Mouse (Mus musculus): ENCODE data around the gene Nhsl1. TPM values are rescaled to one million over a fixed set of nuclear protein-coding genes. Genes with fewer than 3 reads are reported as not detected.

The Nhsl1 gene
- polyA plus RNA-seq, 1 experiment from 2014 or later = 15.5 TPM

- Histone ChIP-seq H3K4me2 (no peak overlapping the region), H3K4me3 (no peak overlapping the region), H3K9ac (no peak overlapping the region), H3K9me3 (replicated peaks) (no peaks in the 10 kb centered on the region), H3K4me1 (replicated peaks) (peaks cover 16% of the 10 kb centered on the region), H3K36me3 (peaks cover 40% of the 10 kb centered on the region), H3K27me3 (replicated peaks) (no peaks in the 10 kb centered on the region), H3K27ac (ENCODE audit: poor library complexity, severe bottlenecking) (no peak overlapping the region)
- ATAC-seq (ENCODE audit: insufficient number of reproducible peaks, low FRiP score) = no peak
- 78% methylated on average over 2 of the region's 2 CpGs for WGBS
These were observed 203.8 kb downstream of the Nhsl1 start for GRCm38 (mm10) chr10:18522556-18522955.

- Histone ChIP-seq H3K36me3 (peaks cover 34% of the 10 kb centered on the region), H3K9ac (no peak overlapping the region), H3K4me2 (no peak overlapping the region), H3K4me1 (replicated peaks) (peaks cover 17% of the 10 kb centered on the region), H3K9me3 (replicated peaks) (no peaks in the 10 kb centered on the region), H3K4me3 (no peak overlapping the region), H3K27ac (ENCODE audit: poor library complexity, severe bottlenecking) (no peak overlapping the region), H3K27me3 (replicated peaks) (no peaks in the 10 kb centered on the region)
- WGBS = 74% methylated on average over 15 of the region's 15 CpGs
- ATAC-seq (ENCODE audit: insufficient number of reproducible peaks, low FRiP score) = no peak
These were observed 206.5 kb downstream of the Nhsl1 start for GRCm38 (mm10) chr10:18525311-18525710.

- Histone ChIP-seq H3K4me1 (replicated peaks) (peaks cover 17% of the 10 kb centered on the region), H3K4me3 (no peak overlapping the region), H3K27ac (ENCODE audit: poor library complexity, severe bottlenecking) (no peak overlapping the region), H3K27me3 (replicated peaks) (no peaks in the 10 kb centered on the region), H3K9me3 (replicated peaks) (no peaks in the 10 kb centered on the region), H3K4me2 (no peak overlapping the region), H3K36me3 (peaks cover 34% of the 10 kb centered on the region), H3K9ac (peak overlapping the region; percentile 6; the same call in 1 of the 2 replicates)
- WGBS = 52% methylated on average over 9 of the region's 9 CpGs
- ATAC-seq (ENCODE audit: insufficient number of reproducible peaks, low FRiP score) = no peak
These were observed 206.9 kb downstream of the Nhsl1 start for GRCm38 (mm10) chr10:18525726-18526125.

- Histone ChIP-seq H3K27ac (ENCODE audit: poor library complexity, severe bottlenecking) (no peak overlapping the region), H3K36me3 (peaks cover 36% of the 10 kb centered on the region), H3K27me3 (replicated peaks) (no peaks in the 10 kb centered on the region), H3K4me2 (no peak overlapping the region), H3K9ac (peak overlapping the region; percentile 6), H3K9me3 (replicated peaks) (no peaks in the 10 kb centered on the region), H3K4me1 (replicated peaks) (peaks cover 19% of the 10 kb centered on the region), H3K4me3 (no peak overlapping the region)
- ATAC-seq (ENCODE audit: insufficient number of reproducible peaks, low FRiP score) = peak; percentile 63; the same call in 1 of the 2 replicates
- WGBS = 70% methylated on average over 22 of the region's 22 CpGs
These were observed 207.5 kb downstream of the Nhsl1 start for GRCm38 (mm10) chr10:18526184-18526850.

GRCm38 (mm10) chr10:18526851-18527675 is 208.3 kb downstream of the Nhsl1 start:
- Histone ChIP-seq H3K4me1 (replicated peaks) (peaks cover 26% of the 10 kb centered on the region), H3K9me3 (replicated peaks) (no peaks in the 10 kb centered on the region), H3K4me3 (no peak overlapping the region), H3K27ac (ENCODE audit: poor library complexity, severe bottlenecking) (no peak overlapping the region), H3K4me2 (no peak overlapping the region), H3K9ac (no peak overlapping the region; the same call in 1 of the 2 replicates), H3K27me3 (replicated peaks) (no peaks in the 10 kb centered on the region), H3K36me3 (peaks cover 43% of the 10 kb centered on the region)
- 70% methylated on average over 20 of the region's 20 CpGs for WGBS
- no peak for ATAC-seq (ENCODE audit: insufficient number of reproducible peaks, low FRiP score)

- H3K36me3 ChIP-seq = peaks cover 46% of the 10 kb centered on the region
- no peaks in the 10 kb centered on the region for H3K27me3 ChIP-seq (replicated peaks)
- no peak overlapping the region for H3K9ac ChIP-seq
- H3K4me2 ChIP-seq = no peak overlapping the region
- peaks cover 30% of the 10 kb centered on the region for H3K4me1 ChIP-seq (replicated peaks)
- H3K4me3 ChIP-seq = no peak overlapping the region
- 73% methylated on average over 7 of the region's 7 CpGs for WGBS
- H3K9me3 ChIP-seq (replicated peaks) = no peaks in the 10 kb centered on the region
- no peak overlapping the region for H3K27ac ChIP-seq (ENCODE audit: poor library complexity, severe bottlenecking)
- ATAC-seq (ENCODE audit: insufficient number of reproducible peaks, low FRiP score) = no peak
These were observed 209.0 kb downstream of the Nhsl1 start for GRCm38 (mm10) chr10:18527766-18528165.

- Histone ChIP-seq H3K27me3 (replicated peaks) (no peaks in the 10 kb centered on the region), H3K9ac (no peak overlapping the region), H3K4me2 (no peak overlapping the region), H3K9me3 (replicated peaks) (no peaks in the 10 kb centered on the region), H3K36me3 (peaks cover 50% of the 10 kb centered on the region), H3K4me3 (no peak overlapping the region), H3K4me1 (replicated peaks) (peaks cover 30% of the 10 kb centered on the region), H3K27ac (ENCODE audit: poor library complexity, severe bottlenecking) (no peak overlapping the region)
- ATAC-seq (ENCODE audit: insufficient number of reproducible peaks, low FRiP score) = no peak
- 50% methylated on average over 5 of the region's 5 CpGs for WGBS
These were observed 209.7 kb downstream of the Nhsl1 start for GRCm38 (mm10) chr10:18528475-18528874.

GRCm38 (mm10) chr10:18529177-18529576 is 210.4 kb downstream of the Nhsl1 start:
- no peak overlapping the region for H3K4me3 ChIP-seq
- ATAC-seq (ENCODE audit: insufficient number of reproducible peaks, low FRiP score) = no peak
- no peak overlapping the region for H3K4me2 ChIP-seq
- H3K36me3 ChIP-seq = peaks cover 44% of the 10 kb centered on the region
- H3K27me3 ChIP-seq (replicated peaks) = no peaks in the 10 kb centered on the region
- peaks cover 30% of the 10 kb centered on the region for H3K4me1 ChIP-seq (replicated peaks)
- WGBS = 70% methylated on average over 4 of the region's 4 CpGs
- no peak overlapping the region for H3K27ac ChIP-seq (ENCODE audit: poor library complexity, severe bottlenecking)
- H3K9me3 ChIP-seq (replicated peaks) = no peaks in the 10 kb centered on the region
- no peak overlapping the region for H3K9ac ChIP-seq

GRCm38 (mm10) chr10:18530161-18530560 is 211.4 kb downstream of the Nhsl1 start:
- H3K36me3 ChIP-seq = peaks cover 37% of the 10 kb centered on the region
- no peaks in the 10 kb centered on the region for H3K27me3 ChIP-seq (replicated peaks)
- no peak overlapping the region for H3K9ac ChIP-seq
- H3K9me3 ChIP-seq (replicated peaks) = no peaks in the 10 kb centered on the region
- H3K4me2 ChIP-seq = no peak overlapping the region
- whole genome bisulfite sequencing = 92% methylated on average over 4 of the region's 4 CpGs
- no peak overlapping the region for H3K27ac ChIP-seq (ENCODE audit: poor library complexity, severe bottlenecking)
- H3K4me1 ChIP-seq (replicated peaks) = peaks cover 30% of the 10 kb centered on the region
- H3K4me3 ChIP-seq = no peak overlapping the region
- ATAC-seq (ENCODE audit: insufficient number of reproducible peaks, low FRiP score) = no peak

- H3K27me3 ChIP-seq (replicated peaks) = no peaks in the 10 kb centered on the region
- H3K4me2 ChIP-seq = no peak overlapping the region
- no peak for ATAC-seq (ENCODE audit: insufficient number of reproducible peaks, low FRiP score)
- no peak overlapping the region for H3K9ac ChIP-seq
- peaks cover 19% of the 10 kb centered on the region for H3K4me1 ChIP-seq (replicated peaks)
- WGBS = 35% methylated on average over 8 of the region's 8 CpGs
- no peak overlapping the region for H3K27ac ChIP-seq (ENCODE audit: poor library complexity, severe bottlenecking)
- H3K9me3 ChIP-seq (replicated peaks) = no peaks in the 10 kb centered on the region
- peaks cover 34% of the 10 kb centered on the region for H3K36me3 ChIP-seq
- H3K4me3 ChIP-seq = no peak overlapping the region
These were observed 213.5 kb downstream of the Nhsl1 start for GRCm38 (mm10) chr10:18532293-18532692.

- Histone ChIP-seq H3K27me3 (replicated peaks) (no peaks in the 10 kb centered on the region), H3K4me1 (replicated peaks) (peaks cover 6% of the 10 kb centered on the region), H3K4me3 (no peak overlapping the region), H3K9ac (no peak overlapping the region), H3K9me3 (replicated peaks) (no peaks in the 10 kb centered on the region), H3K27ac (ENCODE audit: poor library complexity, severe bottlenecking) (no peak overlapping the region), H3K4me2 (no peak overlapping the region), H3K36me3 (peaks cover 29% of the 10 kb centered on the region)
- WGBS = 84% methylated on average over 2 of the region's 2 CpGs
- no peak for ATAC-seq (ENCODE audit: insufficient number of reproducible peaks, low FRiP score)
These were observed 218.1 kb downstream of the Nhsl1 start for GRCm38 (mm10) chr10:18536889-18537288.
